Mouse (Mus musculus) MEL (cell line): ENCODE measurements around the gene Prx.

Experiments used
- CHD2 ChIP-seq: IDR thresholded peaks from 2 replicates; pipeline ENCODE4 v1.6.1; 2011; ENCODE audit warnings: low read length, improper control_type of control experiment
- CTCF ChIP-seq, 3 experiments: IDR thresholded peaks in 2 of 3; conservative IDR thresholded peaks in 1 of 3; 2 replicates each; pipeline ENCODE4 v1.5.1; 2011 to 2012; ENCODE audit warnings: low read length in 3 of 3, low read depth in 2 of 3, mild to moderate bottlenecking in 2 of 3, improper control_type of control experiment in 1 of 3, inconsistent platforms in 1 of 3, mixed read lengths in 1 of 3, moderate library complexity in 1 of 3; ENCODE audit not compliant: control insufficient read depth in 1 of 3, insufficient read depth in 1 of 3, poor library complexity in 1 of 3, severe bottlenecking in 1 of 3
- E2F4 ChIP-seq: IDR thresholded peaks from 2 replicates; pipeline ENCODE4 v1.6.1; 2011; ENCODE audit warnings: low read depth, low read length, improper control_type of control experiment, borderline replicate concordance
- ELF1 ChIP-seq: IDR thresholded peaks from 2 replicates; pipeline ENCODE4 v1.6.1; 2014; ENCODE audit warnings: low read depth, mild to moderate bottlenecking, inconsistent platforms, low read length, improper control_type of control experiment, moderate library complexity
- EP300 ChIP-seq, 2 experiments: IDR thresholded peaks; 2 replicates each; pipeline ENCODE4 v1.6.1; 2011; ENCODE audit warnings: improper control_type of control experiment in 2 of 2, low read length in 2 of 2, low read depth in 1 of 2, mild to moderate bottlenecking in 1 of 2
- HCFC1 ChIP-seq: IDR thresholded peaks from 2 replicates; pipeline ENCODE4 v1.6.1; 2012; ENCODE audit warnings: low read depth, mild to moderate bottlenecking, inconsistent platforms, low read length, improper control_type of control experiment, moderate library complexity
- POLR2A ChIP-seq, 2 experiments: IDR thresholded peaks; 2 replicates each; pipeline ENCODE4 v1.6.1; 2011 to 2012; ENCODE audit warnings: low read length in 2 of 2, mild to moderate bottlenecking in 2 of 2, control low read depth in 1 of 2, improper control_type of control experiment in 1 of 2, low read depth in 1 of 2, moderate library complexity in 1 of 2; ENCODE audit not compliant: control insufficient read depth in 1 of 2, insufficient read depth in 1 of 2, poor library complexity in 1 of 2
- POLR2AphosphoS2 ChIP-seq: IDR thresholded peaks from 2 replicates; pipeline ENCODE4 v1.6.1; 2011; ENCODE audit warnings: low read length, improper control_type of control experiment
- SIN3A ChIP-seq: IDR thresholded peaks from 2 replicates; pipeline ENCODE4 v1.6.1; 2012; ENCODE audit warnings: low read length, improper control_type of control experiment, inconsistent platforms
- ZC3H11A ChIP-seq: IDR thresholded peaks from 2 replicates; pipeline ENCODE4 v1.6.1; 2012; ENCODE audit warnings: low read depth, mild to moderate bottlenecking, inconsistent platforms, low read length, improper control_type of control experiment

DNA sequence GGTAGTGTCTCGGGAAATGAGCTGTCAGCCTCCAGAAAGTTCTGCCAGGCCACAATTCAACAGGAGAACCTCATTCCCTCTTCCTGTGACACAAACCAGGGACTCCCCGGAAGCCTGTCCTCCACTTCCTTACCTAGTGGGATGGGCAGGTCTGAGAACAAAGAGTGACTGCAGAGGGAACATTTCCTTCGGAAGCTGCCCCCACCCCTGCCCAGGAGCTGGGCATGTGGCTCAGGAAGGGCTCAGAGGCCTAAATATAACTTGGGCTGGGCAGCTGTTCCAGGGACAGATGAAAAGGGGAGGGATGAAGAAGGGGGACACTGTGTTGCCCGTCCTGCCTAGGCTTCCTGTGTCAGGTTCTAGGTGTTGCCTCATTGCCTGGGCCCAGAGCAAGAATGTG, 2.5 kb downstream of the Prx start:
- no peak for TF ChIP-seq CHD2
- no peak for TF ChIP-seq POLR2AphosphoS2
- TF ChIP-seq ZC3H11A = no peak
- TF ChIP-seq CTCF (IDR thresholded peaks at IDR 0.05 in 2 of 3, conservative IDR thresholded peaks at IDR 0.05 in 1 of 3; ENCODE audit: control insufficient read depth in 1 of 3, insufficient read depth in 1 of 3, low read depth in 2 of 3, low read length in 3 of 3, poor library complexity in 1 of 3, severe bottlenecking in 1 of 3) = no peak
- no peak for TF ChIP-seq HCFC1
- TF ChIP-seq POLR2A (IDR thresholded peaks at IDR 0.05; ENCODE audit: control insufficient read depth in 1 of 2, insufficient read depth in 1 of 2, low read depth in 1 of 2, low read length in 2 of 2, poor library complexity in 1 of 2) = no peak
- no peak for TF ChIP-seq EP300 (IDR thresholded peaks at IDR 0.05; ENCODE audit: low read depth in 1 of 2, low read length in 2 of 2)
- no peak for TF ChIP-seq SIN3A
- TF ChIP-seq E2F4 = no peak
- TF ChIP-seq ELF1 = no peak
